Mouse (Mus musculus): Measurements from ENCODE around the gene Cdc27. TPM values are rescaled to one million over a fixed set of nuclear protein-coding genes. Genes with fewer than 3 reads are reported as not detected.

Cdc27 gene
- polyA plus RNA-seq, 1 experiment: 10.6 TPM

GRCm38 (mm10) chr11:104566097-104566496 is 15.7 kb upstream of the Cdc27 start:
- no peak overlapping the region for H3K27ac ChIP-seq (ENCODE audit: control insufficient read depth, insufficient read depth, low read length)
- no peaks in the 10 kb centered on the region for H3K36me3 ChIP-seq (ENCODE audit: control insufficient read depth, insufficient read depth, low read length)
- H3K27me3 ChIP-seq (ENCODE audit: control insufficient read depth, insufficient read depth, low read length): no peaks in the 10 kb centered on the region
- 95% methylated on average over 6 of the region's 6 CpGs for WGBS
- peaks cover 1% of the 10 kb centered on the region for H3K4me1 ChIP-seq (replicated peaks; ENCODE audit: control insufficient read depth, insufficient read depth, low read length)
- DNase-seq: no peak
- TF ChIP-seq POLR2A (IDR thresholded peaks at IDR 0.05; ENCODE audit: control insufficient read depth, extremely low read depth, insufficient read depth, low read length, poor library complexity): no peak
- TF ChIP-seq CTCF (IDR thresholded peaks at IDR 0.05; ENCODE audit: borderline replicate concordance, control insufficient read depth, extremely low read depth, insufficient read depth, low read length, poor library complexity): no peak
- H3K4me3 ChIP-seq (ENCODE audit: control insufficient read depth, insufficient read depth, low read length): no peak overlapping the region

GRCm38 (mm10) chr11:104565172-104565571 is 14.8 kb upstream of the Cdc27 start:
- H3K27ac ChIP-seq (ENCODE audit: control insufficient read depth, insufficient read depth, low read length): no peak overlapping the region
- H3K4me3 ChIP-seq (ENCODE audit: control insufficient read depth, insufficient read depth, low read length): no peak overlapping the region
- no peaks in the 10 kb centered on the region for H3K27me3 ChIP-seq (ENCODE audit: control insufficient read depth, insufficient read depth, low read length)
- 94% methylated on average over 9 of the region's 9 CpGs for WGBS
- no peaks in the 10 kb centered on the region for H3K36me3 ChIP-seq (ENCODE audit: control insufficient read depth, insufficient read depth, low read length)
- no peak for DNase-seq
- H3K4me1 ChIP-seq (replicated peaks; ENCODE audit: control insufficient read depth, insufficient read depth, low read length): no peaks in the 10 kb centered on the region
- TF ChIP-seq POLR2A (IDR thresholded peaks at IDR 0.05; ENCODE audit: control insufficient read depth, extremely low read depth, insufficient read depth, low read length, poor library complexity): no peak
- TF ChIP-seq CTCF (IDR thresholded peaks at IDR 0.05; ENCODE audit: borderline replicate concordance, control insufficient read depth, extremely low read depth, insufficient read depth, low read length, poor library complexity): no peak

- Histone ChIP-seq H3K36me3 (ENCODE audit: control insufficient read depth, insufficient read depth, low read length) (no peaks in the 10 kb centered on the region), H3K4me1 (replicated peaks; ENCODE audit: control insufficient read depth, insufficient read depth, low read length) (no peaks in the 10 kb centered on the region), H3K27me3 (ENCODE audit: control insufficient read depth, insufficient read depth, low read length) (no peaks in the 10 kb centered on the region), H3K4me3 (ENCODE audit: control insufficient read depth, insufficient read depth, low read length) (no peak overlapping the region), H3K27ac (ENCODE audit: control insufficient read depth, insufficient read depth, low read length) (no peak overlapping the region)
- 83% methylated on average over 1 of the region's 1 CpGs for WGBS
- no peak for DNase-seq
- no peak for TF ChIP-seq POLR2A (IDR thresholded peaks at IDR 0.05; ENCODE audit: control insufficient read depth, extremely low read depth, insufficient read depth, low read length, poor library complexity)
- no peak for TF ChIP-seq CTCF (IDR thresholded peaks at IDR 0.05; ENCODE audit: borderline replicate concordance, control insufficient read depth, extremely low read depth, insufficient read depth, low read length, poor library complexity)
These were observed 13.1 kb upstream of the Cdc27 start for GRCm38 (mm10) chr11:104563496-104563895.

- H3K27me3 ChIP-seq (ENCODE audit: control insufficient read depth, insufficient read depth, low read length): no peaks in the 10 kb centered on the region
- no peaks in the 10 kb centered on the region for H3K36me3 ChIP-seq (ENCODE audit: control insufficient read depth, insufficient read depth, low read length)
- H3K4me3 ChIP-seq (ENCODE audit: control insufficient read depth, insufficient read depth, low read length): no peak overlapping the region
- DNase-seq: no peak
- WGBS: 83% methylated on average over 2 of the region's 2 CpGs
- TF ChIP-seq POLR2A (IDR thresholded peaks at IDR 0.05; ENCODE audit: control insufficient read depth, extremely low read depth, insufficient read depth, low read length, poor library complexity) (no peak), CTCF (IDR thresholded peaks at IDR 0.05; ENCODE audit: borderline replicate concordance, control insufficient read depth, extremely low read depth, insufficient read depth, low read length, poor library complexity) (no peak)
- H3K27ac ChIP-seq (ENCODE audit: control insufficient read depth, insufficient read depth, low read length): no peak overlapping the region
- no peaks in the 10 kb centered on the region for H3K4me1 ChIP-seq (replicated peaks; ENCODE audit: control insufficient read depth, insufficient read depth, low read length)
These were observed 10.6 kb upstream of the Cdc27 start for GRCm38 (mm10) chr11:104560971-104561370.

- DNase-seq: no peak
- Histone ChIP-seq H3K4me1 (replicated peaks; ENCODE audit: control insufficient read depth, insufficient read depth, low read length) (no peaks in the 10 kb centered on the region), H3K4me3 (ENCODE audit: control insufficient read depth, insufficient read depth, low read length) (no peak overlapping the region), H3K27ac (ENCODE audit: control insufficient read depth, insufficient read depth, low read length) (no peak overlapping the region), H3K36me3 (ENCODE audit: control insufficient read depth, insufficient read depth, low read length) (no peaks in the 10 kb centered on the region), H3K27me3 (ENCODE audit: control insufficient read depth, insufficient read depth, low read length) (no peaks in the 10 kb centered on the region)
- TF ChIP-seq CTCF (IDR thresholded peaks at IDR 0.05; ENCODE audit: borderline replicate concordance, control insufficient read depth, extremely low read depth, insufficient read depth, low read length, poor library complexity): no peak
- no peak for TF ChIP-seq POLR2A (IDR thresholded peaks at IDR 0.05; ENCODE audit: control insufficient read depth, extremely low read depth, insufficient read depth, low read length, poor library complexity)
- WGBS: 80% methylated on average over 4 of the region's 4 CpGs
These were observed 8.4 kb upstream of the Cdc27 start for GRCm38 (mm10) chr11:104558651-104559403.

- Histone ChIP-seq H3K4me1 (replicated peaks; ENCODE audit: control insufficient read depth, insufficient read depth, low read length) (no peaks in the 10 kb centered on the region), H3K27ac (ENCODE audit: control insufficient read depth, insufficient read depth, low read length) (no peak overlapping the region), H3K4me3 (ENCODE audit: control insufficient read depth, insufficient read depth, low read length) (no peak overlapping the region), H3K27me3 (ENCODE audit: control insufficient read depth, insufficient read depth, low read length) (no peaks in the 10 kb centered on the region), H3K36me3 (ENCODE audit: control insufficient read depth, insufficient read depth, low read length) (no peaks in the 10 kb centered on the region)
- TF ChIP-seq POLR2A (IDR thresholded peaks at IDR 0.05; ENCODE audit: control insufficient read depth, extremely low read depth, insufficient read depth, low read length, poor library complexity): no peak
- no peak for TF ChIP-seq CTCF (IDR thresholded peaks at IDR 0.05; ENCODE audit: borderline replicate concordance, control insufficient read depth, extremely low read depth, insufficient read depth, low read length, poor library complexity)
- 65% methylated on average over 4 of the region's 4 CpGs for WGBS
- DNase-seq: no peak
These were observed 7.6 kb upstream of the Cdc27 start for GRCm38 (mm10) chr11:104558065-104558464.

All from thymus, adult 2 months (tissue).